Mouse (Mus musculus) CH12.LX (cell line): ENCODE measurements around the gene Fam124b.

ENCODE experiments used
- CTCF ChIP-seq, 2 experiments: IDR thresholded peaks in 1 of 2; conservative IDR thresholded peaks in 1 of 2; 2 replicates each; pipeline ENCODE4 v1.5.1; 2011 to 2012; ENCODE audit warnings: low read depth in 2 of 2, low read length in 2 of 2, improper control_type of control experiment in 1 of 2, inconsistent platforms in 1 of 2, mild to moderate bottlenecking in 1 of 2, moderate library complexity in 1 of 2
- ETS1 ChIP-seq: conservative IDR thresholded peaks from 2 replicates; pipeline ENCODE4 v1.6.1; 2012; ENCODE audit warnings: low read depth, mild to moderate bottlenecking, inconsistent platforms, low read length, improper control_type of control experiment, moderate library complexity
- JUND ChIP-seq: conservative IDR thresholded peaks from 2 replicates; pipeline ENCODE4 v1.6.1; 2011; ENCODE audit warnings: low read depth, low read length, improper control_type of control experiment
- NELFE ChIP-seq: IDR thresholded peaks from 2 replicates; pipeline ENCODE4 v1.6.1; 2011; ENCODE audit warnings: low read depth, low read length, improper control_type of control experiment
- POLR2A ChIP-seq: IDR thresholded peaks from 2 replicates; pipeline ENCODE4 v1.6.1; 2011; ENCODE audit warnings: low read depth, mild to moderate bottlenecking, improper control_type of control experiment, low read length
- USF1 ChIP-seq: IDR thresholded peaks from 2 replicates; pipeline ENCODE4 v1.6.1; 2014; ENCODE audit warnings: low read depth, mild to moderate bottlenecking, inconsistent platforms, low read length, improper control_type of control experiment

GRCm38 (mm10) chr1:80202314-80202713 is 16.0 kb downstream of the Fam124b start:
- no peak for TF ChIP-seq CTCF (conservative IDR thresholded peaks at IDR 0.05 in 1 of 2, IDR thresholded peaks at IDR 0.05 in 1 of 2; ENCODE audit: low read depth in 2 of 2, low read length in 2 of 2)
- no peak for TF ChIP-seq POLR2A
- TF ChIP-seq NELFE, result no peak
- no peak for TF ChIP-seq USF1
- no peak for TF ChIP-seq ETS1
- no peak for TF ChIP-seq JUND
